Mouse (Mus musculus): ENCODE measurements around the gene Kxd1.

DNA sequence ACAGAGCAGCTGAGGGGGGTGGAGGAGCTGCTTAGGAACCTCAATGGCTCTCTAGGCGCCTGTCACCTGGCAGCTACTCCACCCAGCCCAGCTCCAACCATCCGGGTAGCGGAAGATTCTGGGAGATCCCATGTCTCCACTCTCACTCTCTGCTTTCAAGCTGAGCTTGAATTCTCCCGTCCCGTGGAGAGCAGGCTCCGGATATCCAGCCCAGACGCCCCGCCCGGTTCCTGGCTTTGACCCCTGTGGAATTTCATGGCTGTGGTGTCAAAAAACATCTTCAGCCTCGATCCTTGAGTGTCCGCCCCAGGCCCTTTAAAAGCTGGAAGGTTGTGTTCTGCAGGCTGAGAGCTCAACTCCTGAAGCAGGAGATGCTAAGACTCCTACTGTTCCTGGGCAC, 61.0 kb downstream of the Kxd1 start:
- TF ChIP-seq CTCF (IDR thresholded peaks at IDR 0.05; ENCODE audit: borderline replicate concordance, insufficient read depth, low read depth, low read length) (no peak), POLR2A (IDR thresholded peaks at IDR 0.05; ENCODE audit: borderline replicate concordance, insufficient read depth, low read length) (no peak)
